Mouse (Mus musculus) liver, embryonic 16.5 days (tissue): ENCODE data around the gene Ccdc142. TPM values are rescaled to one million over a fixed set of nuclear protein-coding genes. Genes with fewer than 3 reads are reported as not detected.

Source experiments
- ATAC-seq: fragments of 200-750 bp; cut with Nextera tagmentation; 2 replicates; pipeline ENCODE4 v1.8.0; 2017; ENCODE audit warnings: low read depth, mild to moderate bottlenecking, moderate number of reproducible peaks, moderate library complexity
- H3K27ac ChIP-seq: fragments of 300-500 bp; sonication (generic); 2 replicates; pipeline ENCODE4 v1.5.1; 2014; ENCODE audit warnings: mild to moderate bottlenecking, low read length
- H3K27me3 ChIP-seq: fragments of 300-500 bp; sonication (generic); 2 replicates; pipeline ENCODE4 v1.6.1; 2014; ENCODE audit warnings: low read depth, low read length, mixed read lengths; ENCODE audit not compliant: control insufficient read depth, insufficient read depth
- H3K36me3 ChIP-seq: fragments of 300-500 bp; sonication (generic); 2 replicates; pipeline ENCODE4 v1.6.1; 2014; ENCODE audit warnings: mild to moderate bottlenecking; ENCODE audit not compliant: control insufficient read depth, insufficient read depth
- H3K4me1 ChIP-seq: fragments of 300-500 bp; sonication (generic); 2 replicates; pipeline ENCODE4 v1.6.1; 2014; ENCODE audit warnings: low read depth, low read length, mixed read lengths; ENCODE audit not compliant: control insufficient read depth
- H3K4me2 ChIP-seq: fragments of 300-500 bp; sonication (generic); 2 replicates; pipeline ENCODE4 v1.6.1; 2014; ENCODE audit warnings: low read depth, low read length, mixed read lengths
- H3K4me3 ChIP-seq: fragments of 300-500 bp; sonication (generic); 2 replicates; pipeline ENCODE4 v1.5.1; 2014; ENCODE audit warnings: low read depth, mild to moderate bottlenecking, low read length
- H3K9ac ChIP-seq: fragments of 300-500 bp; sonication (generic); 2 replicates; pipeline ENCODE4 v1.6.1; 2014; ENCODE audit warnings: low read depth, low read length
- H3K9me3 ChIP-seq: fragments of 300-500 bp; sonication (generic); replicated peaks from 2 replicates; pipeline ENCODE4 v1.6.1; 2016; ENCODE audit warnings: low read length; ENCODE audit not compliant: control insufficient read depth
- WGBS: fragments of 180-500 bp; shearing (Covaris S2); extraction: QIAGEN DNeasy Blood & Tissue Kit; methylation state at CpG from one replicate; pipeline ENCODE4 v1.1.7; 2014; ENCODE audit not compliant: insufficient replicate concordance; 5-methylcytosine and 5-hydroxymethylcytosine counted together
- polyA plus RNA-seq: library from polyadenylated mRNA; unstranded; fragments of >200 nt; fragmentation: Nextera tagmentation; extraction: Ambion mirVana; gene quantifications from 2 replicates; pipeline ENCODE4 v1.2.1, GENCODE M21; 2015

Ccdc142 gene
- polyA plus RNA-seq, 1 experiment from 2014 or later: 0.59 TPM

DNA sequence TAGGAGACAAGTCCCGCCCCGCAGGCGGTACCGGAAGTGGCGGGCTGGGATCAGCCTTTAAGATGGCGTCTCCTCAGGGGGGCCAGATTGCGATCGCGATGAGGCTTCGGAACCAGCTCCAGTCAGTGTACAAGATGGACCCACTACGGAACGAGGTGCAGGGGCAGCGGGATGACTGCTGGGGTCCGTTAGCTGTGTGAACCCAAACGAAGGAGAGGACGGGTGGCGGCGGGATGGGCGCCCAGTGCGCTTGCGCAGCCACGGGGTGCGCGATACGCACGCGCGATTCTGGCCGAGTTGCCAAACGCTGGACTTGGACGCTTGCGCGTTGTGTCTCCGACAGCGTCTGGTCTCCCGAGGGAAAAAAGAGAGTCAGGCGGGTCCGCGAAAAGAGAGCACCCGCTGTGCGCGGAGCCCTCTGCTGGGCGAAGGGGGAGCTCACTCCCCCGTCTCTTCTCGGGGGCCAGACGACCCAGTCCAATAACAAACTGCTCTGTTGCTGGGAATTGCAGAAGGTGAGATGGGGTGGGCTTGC is 23.0 kb upstream of the Ccdc142 start:
- H3K27me3 ChIP-seq: peaks cover 40% of the 10 kb centered on the region

GRCm38 (mm10) chr6:83080210-83080609 is 21.2 kb upstream of the Ccdc142 start:
- H3K9ac ChIP-seq: no peak overlapping the region
- 75% methylated on average over 5 of the region's 5 CpGs for WGBS
- no peaks in the 10 kb centered on the region for H3K9me3 ChIP-seq
- no peak overlapping the region for H3K4me3 ChIP-seq
- no peak overlapping the region for H3K27ac ChIP-seq
- peaks cover 11% of the 10 kb centered on the region for H3K4me1 ChIP-seq
- H3K36me3 ChIP-seq: peaks cover 2% of the 10 kb centered on the region; the same call in 1 of the 2 replicates
- H3K27me3 ChIP-seq: peaks cover 41% of the 10 kb centered on the region
- no peak for ATAC-seq
- no peak overlapping the region for H3K4me2 ChIP-seq

More for the DNA sequence above, 23.0 kb upstream of the Ccdc142 start:
- H3K9me3 ChIP-seq: no peaks in the 10 kb centered on the region
- H3K4me3 ChIP-seq: peak overlapping the region; percentile 87
- WGBS: under 1% methylated on average over 46 of the region's 46 CpGs
- H3K4me1 ChIP-seq: peaks cover 11% of the 10 kb centered on the region
- H3K27ac ChIP-seq: peak overlapping the region; percentile 83
- ATAC-seq: peak; percentile 92
- H3K9ac ChIP-seq: peak overlapping the region; percentile 92
- peak overlapping the region; percentile 98 for H3K4me2 ChIP-seq
- peaks cover 2% of the 10 kb centered on the region; the same call in 1 of the 2 replicates for H3K36me3 ChIP-seq

DNA sequence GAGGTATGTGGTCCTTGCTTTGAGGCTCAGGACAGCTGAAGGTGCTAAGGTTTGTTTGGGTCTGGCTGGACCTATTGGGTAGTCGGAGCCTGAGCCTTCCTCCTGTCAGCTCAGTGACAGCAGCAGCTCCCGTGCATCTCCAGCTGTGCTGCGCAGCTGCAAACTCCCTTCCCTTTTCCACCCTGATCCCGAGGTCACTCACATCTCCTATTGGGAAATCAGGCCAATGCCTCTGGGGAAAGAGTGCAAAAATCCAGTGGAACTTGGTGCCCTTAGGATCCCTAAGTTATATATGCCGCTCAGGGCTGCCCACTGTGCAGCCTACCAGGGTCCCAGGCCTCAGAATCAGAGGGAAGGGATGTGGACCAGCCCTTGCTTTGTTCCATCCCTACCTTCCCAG is 17.9 kb upstream of the Ccdc142 start:
- H3K36me3 ChIP-seq: peaks cover 2% of the 10 kb centered on the region; the same call in 1 of the 2 replicates
- peaks cover 8% of the 10 kb centered on the region for H3K4me1 ChIP-seq
- WGBS: 48% methylated on average over 5 of the region's 5 CpGs
- no peak overlapping the region for H3K9ac ChIP-seq
- H3K27ac ChIP-seq: no peak overlapping the region
- H3K9me3 ChIP-seq: no peaks in the 10 kb centered on the region
- H3K27me3 ChIP-seq: peaks cover 58% of the 10 kb centered on the region
- no peak for ATAC-seq
- H3K4me2 ChIP-seq: no peak overlapping the region
- no peak overlapping the region for H3K4me3 ChIP-seq

DNA sequence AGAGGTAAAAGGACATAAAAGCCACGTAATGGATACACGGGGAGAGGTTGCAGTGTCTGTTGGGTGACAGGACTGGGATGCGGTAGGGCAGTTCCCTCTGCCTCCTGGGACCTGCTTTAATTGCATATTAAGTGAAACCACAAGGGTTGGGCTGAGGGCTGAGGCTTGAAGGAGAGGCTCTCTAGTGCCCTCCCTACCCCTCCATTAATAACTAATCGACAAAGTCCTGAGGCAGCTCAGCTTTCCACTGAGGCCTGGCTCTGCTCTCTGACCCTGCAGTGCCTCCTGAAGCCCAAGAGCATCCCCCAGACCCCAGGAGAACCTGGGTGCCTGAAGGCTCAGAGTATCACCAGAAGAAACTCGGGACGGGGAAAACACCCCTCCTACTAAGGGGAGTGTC is 16.9 kb upstream of the Ccdc142 start:
- 17% methylated on average over 6 of the region's 6 CpGs for WGBS
- Histone ChIP-seq H3K4me3 (no peak overlapping the region), H3K36me3 (peaks cover 2% of the 10 kb centered on the region; the same call in 1 of the 2 replicates), H3K9ac (no peak overlapping the region), H3K4me2 (no peak overlapping the region), H3K9me3 (no peaks in the 10 kb centered on the region), H3K27me3 (peaks cover 66% of the 10 kb centered on the region), H3K4me1 (no peaks in the 10 kb centered on the region; the same call in none of the 2 replicates), H3K27ac (no peak overlapping the region)
- ATAC-seq: no peak

DNA sequence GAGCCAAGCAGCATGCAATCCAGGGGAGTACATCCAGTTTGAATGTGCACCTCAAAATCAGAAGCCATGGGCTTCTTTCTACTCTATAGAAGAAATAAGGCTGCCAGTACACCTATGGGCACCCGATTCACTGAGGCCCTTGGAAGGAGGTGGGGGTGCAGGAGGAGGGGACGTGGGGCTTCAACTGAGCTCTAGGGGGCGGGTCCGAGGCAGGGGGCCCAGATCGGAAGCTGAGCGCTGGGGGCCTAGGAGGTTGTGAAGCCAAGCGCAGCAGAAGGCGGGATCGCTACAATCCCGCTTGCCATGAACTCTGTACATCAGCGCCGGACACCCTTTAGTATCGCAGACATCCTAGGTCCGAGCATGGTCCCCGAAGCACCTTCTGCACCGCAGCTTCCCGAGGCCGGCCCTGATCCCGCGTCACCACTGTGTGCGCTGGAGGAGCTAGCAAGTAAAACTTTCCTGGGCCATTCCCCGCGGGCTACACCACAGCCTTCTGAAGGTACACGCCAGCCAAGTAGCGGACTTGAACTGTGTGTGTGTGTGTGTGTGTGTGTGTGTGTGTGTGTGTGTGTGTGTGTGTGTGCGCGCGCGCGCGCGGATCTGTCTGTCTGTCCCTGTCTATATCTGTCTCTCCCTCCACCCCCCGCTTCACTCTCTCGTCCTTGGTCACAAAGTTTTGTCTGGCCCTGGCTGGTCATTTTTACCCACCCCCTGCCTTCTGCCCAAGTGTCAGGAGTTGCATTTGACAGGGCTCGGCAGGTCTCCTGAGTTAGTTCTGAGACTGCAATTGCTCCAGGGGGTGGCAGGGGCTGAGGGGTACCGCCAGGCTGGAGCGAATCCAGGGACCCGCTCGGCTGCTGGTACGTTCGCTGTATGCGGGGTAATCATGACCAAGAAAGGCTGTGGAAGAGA is 15.0 kb upstream of the Ccdc142 start, which contains the start of gene Lbx2:
Lbx2 (plus strand) TSS at position 247 of the 915 bp plus-strand sequence.
- peak within 1 kb of the TSS; percentile 28 for H3K4me2 ChIP-seq
- no peak within 1 kb of the TSS for H3K9ac ChIP-seq
- no peaks in the 10 kb centered on the region for H3K9me3 ChIP-seq
- 0 out of 2 replicates have a peak within 1 kb of the TSS, but pooled peaks have one; percentile 10 for H3K4me3 ChIP-seq
- peaks cover 79% of the 10 kb centered on the region for H3K27me3 ChIP-seq
- H3K4me1 ChIP-seq: no peaks in the 10 kb centered on the region; the same call in 1 of the 2 replicates
- H3K36me3 ChIP-seq: peaks cover 2% of the 10 kb centered on the region; the same call in 1 of the 2 replicates
- no peak for ATAC-seq
- WGBS: 4% methylated on average over 42 of the region's 42 CpGs
- no peak within 1 kb of the TSS for H3K27ac ChIP-seq

DNA sequence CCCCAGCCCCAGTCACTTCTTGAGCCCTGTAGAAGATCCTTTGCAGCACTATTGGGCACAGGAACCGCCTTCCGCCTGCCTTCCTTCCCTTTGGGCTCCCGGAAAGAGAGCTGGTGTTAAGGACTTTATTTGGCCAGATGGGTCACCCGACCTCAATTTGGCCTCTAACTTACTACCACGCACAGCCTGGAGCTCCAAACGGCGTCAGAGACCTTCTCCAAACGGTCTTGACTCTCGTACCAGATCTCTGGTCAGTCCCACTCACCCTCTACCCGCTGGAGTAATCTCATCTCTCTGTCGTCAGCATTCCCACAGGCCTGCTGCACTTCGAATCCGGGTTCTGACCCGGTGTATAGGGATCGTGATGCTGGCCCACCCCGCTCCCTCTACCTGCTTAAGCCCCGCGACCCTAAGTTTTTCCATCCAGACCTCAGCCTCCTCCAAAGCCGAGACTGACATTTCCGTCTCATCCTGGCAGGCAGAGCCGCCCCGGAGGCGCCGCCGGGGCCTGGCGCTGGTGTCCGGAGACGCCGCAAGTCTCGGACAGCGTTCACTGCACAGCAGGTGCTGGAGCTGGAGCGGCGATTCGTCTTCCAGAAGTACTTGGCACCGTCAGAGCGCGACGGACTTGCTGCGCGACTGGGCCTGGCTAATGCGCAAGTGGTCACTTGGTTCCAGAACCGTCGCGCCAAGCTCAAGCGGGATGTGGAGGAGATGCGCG is 14.0 kb upstream of the Ccdc142 start:
- H3K27ac ChIP-seq: no peak overlapping the region
- H3K9ac ChIP-seq: no peak overlapping the region
- 3% methylated on average over 47 of the region's 47 CpGs for WGBS
- no peaks in the 10 kb centered on the region; the same call in 1 of the 2 replicates for H3K4me1 ChIP-seq
- H3K9me3 ChIP-seq: no peaks in the 10 kb centered on the region
- peak overlapping the region; percentile 28 for H3K4me2 ChIP-seq
- no peaks in the 10 kb centered on the region for H3K36me3 ChIP-seq
- H3K27me3 ChIP-seq: peaks cover 79% of the 10 kb centered on the region
- no peak for ATAC-seq
- H3K4me3 ChIP-seq: peak overlapping the region; percentile 10

GRCm38 (mm10) chr6:83087926-83088260 is 13.5 kb upstream of the Ccdc142 start:
- no peaks in the 10 kb centered on the region for H3K9me3 ChIP-seq
- peak overlapping the region; percentile 10; the same call in 1 of the 2 replicates for H3K4me3 ChIP-seq
- peaks cover 80% of the 10 kb centered on the region for H3K27me3 ChIP-seq
- ATAC-seq: no peak
- no peaks in the 10 kb centered on the region for H3K36me3 ChIP-seq
- H3K9ac ChIP-seq: no peak overlapping the region
- WGBS: 20% methylated on average over 9 of the region's 9 CpGs
- no peaks in the 10 kb centered on the region; the same call in 1 of the 2 replicates for H3K4me1 ChIP-seq
- no peak overlapping the region for H3K27ac ChIP-seq
- 0 out of 2 replicates have a peak overlapping the region, but pooled peaks have one; percentile 28 for H3K4me2 ChIP-seq

GRCm38 (mm10) chr6:83092416-83093127 is 8.8 kb upstream of the Ccdc142 start:
- Histone ChIP-seq H3K4me3 (no peak overlapping the region), H3K9me3 (0 out of 2 replicates have a peak, but pooled peaks cover 2% of the 10 kb centered on the region), H3K4me2 (no peak overlapping the region), H3K9ac (no peak overlapping the region), H3K27ac (no peak overlapping the region), H3K4me1 (no peaks in the 10 kb centered on the region), H3K27me3 (peaks cover 33% of the 10 kb centered on the region), H3K36me3 (no peaks in the 10 kb centered on the region)
- 20% methylated on average over 6 of the region's 6 CpGs for WGBS
- ATAC-seq: 0 out of 2 replicates have a peak, but pooled peaks have one; percentile 37
